Mouse (Mus musculus) granulocyte monocyte progenitor cell, adult 5-6 weeks (primary cell): ENCODE measurements around the gene Slc8a1. TPM values are rescaled to one million over a fixed set of nuclear protein-coding genes. Genes with fewer than 3 reads are reported as not detected.

Experiments used
- ATAC-seq: replicated peaks from 2 replicates; pipeline ENCODE4 v1.8.0; 2016; ENCODE audit warnings: mild to moderate bottlenecking, moderate TSS enrichment, inconsistent platforms; ENCODE audit not compliant: poor library complexity, severe bottlenecking
- total RNA-seq, 2 experiments: library from RNA; stranded (forward) in 1 of 2; stranded (reverse) in 1 of 2; fragments of 200-712, 200-1000 nt in 1 of 2; fragments of >200 nt in 1 of 2; fragmentation: Nextera tagmentation in 1 of 2; gene quantifications; 2 replicates each; pipeline ENCODE4 v1.2.3; 2014 to 2017

Gene Slc8a1
- total RNA-seq, 2 experiments from 2014 or later: 6.2 to 6.3 TPM

GRCm38 (mm10) chr17:81579728-81580425 is 158.3 kb downstream of the Slc8a1 start:
- peak; percentile 53; the same call in 1 of the 2 replicates for ATAC-seq

GRCm38 (mm10) chr17:81576893-81577292 is 161.3 kb downstream of the Slc8a1 start:
- no peak for ATAC-seq

- ATAC-seq: no peak; the same call in 1 of the 2 replicates
Observed at GRCm38 (mm10) chr17:81565634-81566372, 172.4 kb downstream of the Slc8a1 start.

GRCm38 (mm10) chr17:81554052-81554734 is 184.0 kb downstream of the Slc8a1 start:
- ATAC-seq: no peak

- ATAC-seq: peak; percentile 95
Observed at GRCm38 (mm10) chr17:81551856-81552635, 186.1 kb downstream of the Slc8a1 start.

GRCm38 (mm10) chr17:81550864-81551263 is 187.3 kb downstream of the Slc8a1 start:
- ATAC-seq: no peak

GRCm38 (mm10) chr17:81548016-81548415 is 190.2 kb downstream of the Slc8a1 start:
- ATAC-seq: no peak

GRCm38 (mm10) chr17:81546525-81546924 is 191.7 kb downstream of the Slc8a1 start:
- ATAC-seq: no peak

- ATAC-seq: no peak
Observed at GRCm38 (mm10) chr17:81546012-81546411, 192.2 kb downstream of the Slc8a1 start.

GRCm38 (mm10) chr17:81544926-81545325 is 193.3 kb downstream of the Slc8a1 start:
- no peak for ATAC-seq

GRCm38 (mm10) chr17:81542313-81543185 is 195.6 kb downstream of the Slc8a1 start:
- ATAC-seq: no peak

- ATAC-seq: peak; percentile 70
Observed at GRCm38 (mm10) chr17:81538163-81539160, 199.7 kb downstream of the Slc8a1 start.

- peak; percentile 94 for ATAC-seq
Observed at GRCm38 (mm10) chr17:81536093-81536492, 202.1 kb downstream of the Slc8a1 start.

GRCm38 (mm10) chr17:81529849-81530248 is 208.3 kb downstream of the Slc8a1 start:
- no peak for ATAC-seq

GRCm38 (mm10) chr17:81528940-81529339 is 209.2 kb downstream of the Slc8a1 start:
- no peak for ATAC-seq

GRCm38 (mm10) chr17:81526463-81526862 is 211.7 kb downstream of the Slc8a1 start:
- no peak for ATAC-seq

GRCm38 (mm10) chr17:81524826-81525225 is 213.4 kb downstream of the Slc8a1 start:
- 0 out of 2 replicates have a peak, but pooled peaks have one; percentile 12 for ATAC-seq

GRCm38 (mm10) chr17:81523943-81524342 is 214.2 kb downstream of the Slc8a1 start:
- no peak for ATAC-seq
